Comparison of ENCODE assay signal across 13 mouse cellular contexts in the genomic region with DNA sequence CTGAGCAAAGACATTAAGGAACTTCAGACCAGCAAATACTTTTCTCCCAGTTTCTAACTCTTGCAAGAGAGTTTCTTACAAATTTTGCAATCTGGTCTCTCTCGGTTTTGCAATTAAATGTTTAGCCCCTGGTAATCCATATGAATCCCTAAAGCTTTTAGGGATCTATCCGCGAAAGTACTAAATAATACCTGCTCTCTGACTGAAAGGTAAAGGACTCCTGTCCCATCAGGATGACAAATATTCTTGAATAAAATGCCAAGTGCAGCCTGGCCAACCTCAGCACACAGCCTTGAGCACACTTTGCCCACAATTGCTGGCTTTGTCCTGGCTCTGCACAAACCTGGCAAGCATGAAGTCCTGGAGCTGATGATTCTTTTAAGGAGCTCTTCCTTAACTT. TPM values are rescaled to one million over a fixed set of nuclear protein-coding genes. Genes with fewer than 3 reads are reported as not detected.
DNase-seq lines count a peak whose midpoint lies in the region; ATAC-seq and TF ChIP-seq lines count a peak whose summit lies in the region.
"Had no signal": no experiment of that assay in that cellular context is flagged by ENCODE, and none has a peak within 500 bp of the region (broad histone marks: within the 10 kb centered on the region; RNA-seq: fewer than 3 reads in every experiment).

No protein-coding gene starts in this region.

- no peak for TF ChIP-seq POLR2A in lung, adult 2 months (IDR thresholded peaks at IDR 0.05; ENCODE audit: borderline replicate concordance, extremely low read depth, low read depth, low read length)

- H3K4me2 ChIP-seq in heart, postnatal 0 days (ENCODE audit: low read depth, low read length) = no peak overlapping the region
- peak overlapping the region; percentile 43 for H3K4me2 ChIP-seq in lung, embryonic 15.5 days
- H3K4me2 ChIP-seq in stomach, embryonic 15.5 days = no peak overlapping the region

- no peak overlapping the region for H3K4me3 ChIP-seq in heart, postnatal 0 days (ENCODE audit: low read depth, low read length)
- H3K4me3 ChIP-seq in lung, embryonic 15.5 days = no peak overlapping the region
- no peak overlapping the region for H3K4me3 ChIP-seq in lung, adult 2 months (replicated peaks; ENCODE audit: extremely low read depth, low read depth, low read length)
- no peak overlapping the region for H3K4me3 ChIP-seq in stomach, embryonic 15.5 days (replicated peaks)
- H3K4me3 ChIP-seq: left cerebral cortex, adult 2 months had no signal

- 78% methylated on average over 3 of the region's 3 CpGs for whole genome bisulfite sequencing in heart, postnatal 0 days
- 40% methylated on average over 3 of the region's 3 CpGs for WGBS in lung, embryonic 15.5 days
- 61% methylated on average over 3 of the region's 3 CpGs for WGBS in lung, adult 2 months
- WGBS in stomach, embryonic 15.5 days = 64% methylated on average over 3 of the region's 3 CpGs

- no peak for TF ChIP-seq EP300 in heart, postnatal 0 days (IDR thresholded peaks at IDR 0.05; ENCODE audit: low read depth)

- H3K27me3 ChIP-seq in heart, postnatal 0 days (ENCODE audit: control insufficient read depth, insufficient read depth, low read length) = no peaks in the 10 kb centered on the region
- H3K27me3 ChIP-seq in lung, embryonic 15.5 days = no peaks in the 10 kb centered on the region
- H3K27me3 ChIP-seq in stomach, embryonic 15.5 days (replicated peaks) = no peaks in the 10 kb centered on the region

- ATAC-seq in heart, postnatal 0 days (ENCODE audit: insufficient read depth, low read depth) = no peak
- no peak for ATAC-seq in lung, embryonic 15.5 days (ENCODE audit: borderline replicate concordance, extremely low read depth, low FRiP score, low TSS enrichment)
- no peak for ATAC-seq in stomach, embryonic 15.5 days (ENCODE audit: insufficient read depth, low FRiP score, low read depth)
- ATAC-seq: midbrain, embryonic 16.5 days had no signal

- no peak for TF ChIP-seq CTCF in heart, postnatal 0 days (IDR thresholded peaks at IDR 0.05; ENCODE audit: low read depth)
- TF ChIP-seq CTCF in lung, adult 2 months (IDR thresholded peaks at IDR 0.05; ENCODE audit: insufficient read depth, low read length) = no peak

- peak overlapping the region; percentile 43 for H3K27ac ChIP-seq in heart, postnatal 0 days (ENCODE audit: low read depth)
- H3K27ac ChIP-seq in lung, embryonic 15.5 days = peak overlapping the region; percentile 79
- H3K27ac ChIP-seq in stomach, embryonic 15.5 days = peak overlapping the region; percentile 80
- H3K27ac ChIP-seq: left cerebral cortex, adult 2 months had no signal

- no peak overlapping the region for H3K9ac ChIP-seq in heart, postnatal 0 days (replicated peaks; ENCODE audit: low read depth, low read length)
- H3K9ac ChIP-seq in lung, embryonic 15.5 days = no peak overlapping the region
- H3K9ac ChIP-seq in stomach, embryonic 15.5 days = no peak overlapping the region

- H3K9me3 ChIP-seq in heart, postnatal 0 days (replicated peaks; ENCODE audit: control insufficient read depth, low read length) = no peaks in the 10 kb centered on the region
- H3K9me3 ChIP-seq in lung, embryonic 15.5 days = no peaks in the 10 kb centered on the region
- H3K9me3 ChIP-seq in stomach, embryonic 15.5 days = no peaks in the 10 kb centered on the region

- H3K4me1 ChIP-seq in heart, postnatal 0 days (ENCODE audit: control insufficient read depth, insufficient read depth) = peaks cover 41% of the 10 kb centered on the region
- peaks cover 49% of the 10 kb centered on the region for H3K4me1 ChIP-seq in lung, embryonic 15.5 days
- peaks cover 25% of the 10 kb centered on the region for H3K4me1 ChIP-seq in lung, adult 2 months (ENCODE audit: control insufficient read depth, insufficient read depth, low read length)
- H3K4me1 ChIP-seq in stomach, embryonic 15.5 days = peaks cover 13% of the 10 kb centered on the region; the same call in 1 of the 2 replicates

- peak; percentile 29 to 48 for DNase-seq in adrenal gland, postnatal 36 days
- no peak for DNase-seq in adrenal gland, postnatal 25 days
- DNase-seq in heart, postnatal 0 days (ENCODE audit: low spot score) = no peak
- no peak for DNase-seq in heart, adult 11 months
- DNase-seq in lung, adult 2 months = no peak
- DNase-seq in gastrocnemius, postnatal 10 days = no peak
- DNase-seq: gastrocnemius, postnatal 36 days; right cerebral cortex, adult 18-20 months; thymus, postnatal 4 days had no signal

- H3K36me3 ChIP-seq in heart, postnatal 0 days (replicated peaks; ENCODE audit: control insufficient read depth, insufficient read depth, low read length) = no peaks in the 10 kb centered on the region
- H3K36me3 ChIP-seq in lung, embryonic 15.5 days = no peaks in the 10 kb centered on the region
- no peaks in the 10 kb centered on the region for H3K36me3 ChIP-seq in stomach, embryonic 15.5 days

RNA-seq across cellular contexts. Expression of a gene that starts 41.9 kb away (rescaled TPM):
- 100 to 1,000 TPM in 1 of 2 experiments, 10 to 100 TPM in 1; 98.5 to 102 TPM for total RNA-seq in adrenal gland, postnatal 36 days (2021)
- total RNA-seq in adrenal gland, postnatal 25 days (2021) = 91.5 and 114 TPM in 2 replicates
- total RNA-seq in heart, postnatal 0 days (2014; rRNA removed; ENCODE audit: low replicate concordance) = 50.3 and 61.6 TPM in 2 replicates
- polyA plus RNA-seq in heart, postnatal 0 days (2015; fragmentation: Nextera tagmentation; extraction: Ambion mirVana) = 47.3 and 48.4 TPM in 2 replicates
- 62.6 and 78.8 TPM in 2 replicates for polyA plus RNA-seq in lung, embryonic 15.5 days (2015; fragmentation: Nextera tagmentation; extraction: Ambion mirVana)
- polyA plus RNA-seq in lung, adult 2 months (2012; rRNA removed) = 47.7 and 59.1 TPM in 2 replicates
- polyA plus RNA-seq in stomach, embryonic 15.5 days (2015; fragmentation: Nextera tagmentation; extraction: Ambion mirVana) = 68.1 and 72.2 TPM in 2 replicates
- total RNA-seq in gastrocnemius, postnatal 10 days (2021) = 10 to 100 TPM; 60.0 to 71.8 TPM

Comparison
In these comparisons a context has a peak if more than half of its experiments do, and no peak if none do; other contexts are left out.
1. DNase-seq: peak in adrenal gland, postnatal 36 days (2 of 2); none in adrenal gland, postnatal 25 days (single experiment), heart, postnatal 0 days (single experiment), heart, adult 11 months (single experiment), lung, adult 2 months (single experiment) and gastrocnemius, postnatal 10 days (single experiment).
2. Peak in every context shown above with its lines, with median percentiles within 50 percentile points of each other: H3K27ac ChIP-seq.